In the genomic region with DNA sequence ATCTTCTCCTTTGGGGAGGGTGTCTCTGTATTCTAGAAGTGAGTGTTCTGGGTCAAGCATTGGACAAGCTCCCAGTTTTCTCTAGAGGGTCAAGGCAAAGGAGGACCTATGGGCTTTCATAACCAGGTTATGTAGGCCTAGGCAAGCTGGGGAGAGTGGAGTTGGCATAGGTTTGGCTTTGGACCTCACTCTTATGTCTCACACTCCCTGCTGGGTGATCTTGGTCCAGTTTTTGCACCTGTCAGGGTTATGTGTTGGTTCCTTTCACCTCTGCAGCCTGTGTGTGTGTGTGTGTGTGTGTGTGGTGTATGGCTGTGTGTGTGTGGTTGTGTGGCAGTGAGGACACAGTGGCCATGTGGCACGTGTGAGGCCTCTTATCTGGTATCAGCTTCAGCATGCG, we compare ENCODE assay signal across 31 mouse cellular contexts. TPM values are rescaled to one million over a fixed set of nuclear protein-coding genes. Genes with fewer than 3 reads are reported as not detected.
A peak's percentile ranks its signal among the peaks of the same experiment; 100 is the strongest.
DNase-seq lines count a peak whose midpoint lies in the region; TF ChIP-seq lines count a peak whose summit lies in the region.
"Had no signal": no experiment of that assay in that cellular context is flagged by ENCODE, and none has a peak within 500 bp of the region (broad histone marks: within the 10 kb centered on the region; RNA-seq: fewer than 3 reads in every experiment).

No protein-coding gene starts in this region.

- peak overlapping the region; percentile 70; the same call in 1 of the 2 replicates for H3K27ac ChIP-seq in cerebellum, adult 2 months (ENCODE audit: insufficient read depth, low read length)
- peak overlapping the region; percentile 90 for H3K27ac ChIP-seq in left cerebral cortex, adult 2 months
- peak overlapping the region; percentile 84 for H3K27ac ChIP-seq in cortical plate, adult 2 months (ENCODE audit: insufficient read depth, low read length)
- H3K27ac ChIP-seq: forebrain, embryonic 10.5 days; forebrain, embryonic 13.5 days; heart, adult 2 months; heart, embryonic 10.5 days; heart, embryonic 13.5 days; hindbrain, embryonic 14.5 days; hindbrain, postnatal 0 days had no signal

- peaks cover 25% of the 10 kb centered on the region for H3K4me1 ChIP-seq in cerebellum, adult 2 months (ENCODE audit: control insufficient read depth, insufficient read depth, low read length)
- peaks cover 12% of the 10 kb centered on the region for H3K4me1 ChIP-seq in cortical plate, adult 2 months (ENCODE audit: control insufficient read depth, insufficient read depth, low read length)
- H3K4me1 ChIP-seq: heart, embryonic 10.5 days; heart, embryonic 13.5 days had no signal

- peak; percentile 44 to 59 for DNase-seq in cerebellum, adult 2 months
- DNase-seq in cerebellum, postnatal 36 days = no peak
- DNase-seq in left cerebral cortex, adult 2 months (ENCODE audit: extremely low spot score in 1 of 2, low spot score in 2 of 2) = no peak
- no peak for DNase-seq in left cerebral cortex, adult 9 months (ENCODE audit: low spot score in 2 of 2)
- no peak for DNase-seq in spleen, postnatal 4 days (ENCODE audit: low spot score in 2 of 2)
- DNase-seq: adrenal gland, adult 8-10 months; adrenal gland, postnatal 25 days; gastrocnemius, postnatal 10 days; gastrocnemius, postnatal 36 days; heart, adult 2 months; heart, postnatal 14 days; heart, postnatal 4 days; kidney, adult 18-20 months had no signal

- no peak overlapping the region for H3K4me3 ChIP-seq in cerebellum, adult 2 months (replicated peaks; ENCODE audit: insufficient read depth, low read depth, low read length)
- peak overlapping the region; percentile 34 for H3K4me3 ChIP-seq in left cerebral cortex, adult 2 months
- H3K4me3 ChIP-seq in cortical plate, adult 2 months (ENCODE audit: insufficient read depth, low read length) = peak overlapping the region; percentile 40
- H3K4me3 ChIP-seq: forebrain, embryonic 10.5 days; forebrain, embryonic 13.5 days; heart, adult 2 months; heart, embryonic 10.5 days; heart, embryonic 13.5 days had no signal

- no peak for TF ChIP-seq CTCF in cerebellum, adult 2 months (IDR thresholded peaks at IDR 0.05; ENCODE audit: borderline replicate concordance, insufficient read depth, low read depth, low read length)
- TF ChIP-seq CTCF in left cerebral cortex, adult 2 months (IDR thresholded peaks at IDR 0.05) = no peak
- no peak for TF ChIP-seq CTCF in cortical plate, adult 2 months (IDR thresholded peaks at IDR 0.05; ENCODE audit: extremely low read depth, insufficient read depth, low read length)

- H3K27me3 ChIP-seq in cerebellum, adult 2 months (ENCODE audit: control insufficient read depth, insufficient read depth, low read length) = no peaks in the 10 kb centered on the region

- intact Hi-C loops in left cerebral cortex, adult 2 months (cut with DNase I) = no loop called here

- WGBS in cerebellum, adult 2 months = 37% methylated on average over 2 of the region's 2 CpGs

- no peak for TF ChIP-seq POLR2A in cerebellum, adult 2 months (IDR thresholded peaks at IDR 0.05; ENCODE audit: borderline replicate concordance, insufficient read depth, low read length)
- TF ChIP-seq POLR2A in cortical plate, adult 2 months (IDR thresholded peaks at IDR 0.05; ENCODE audit: extremely low read depth, insufficient read depth, low read length) = no peak

RNA-seq across cellular contexts. Expression of gene Cacna1i, which starts 8.0 kb away (rescaled TPM):
- polyA plus RNA-seq in cerebellum, adult 2 months (2012; rRNA removed) = 20.8 and 22.0 TPM in 2 replicates
- 10 to 100 TPM; 72.7 to 75.9 TPM for total RNA-seq in left cerebral cortex, adult 2 months (2021)
- polyA plus RNA-seq in cortical plate, adult 2 months (2012; rRNA removed) = 32.0 and 36.5 TPM in 2 replicates
- total RNA-seq: granulocyte monocyte progenitor cell, adult 5-6 weeks; MEL had no signal
- polyA plus RNA-seq: C2C12; CD4-positive, CD25-positive, alpha-beta regulatory T cell, adult 4 months; embryonic facial prominence, embryonic 11.5 days; heart, embryonic 10.5 days; heart, embryonic 13.5 days; heart, embryonic 16.5 days; intestine, embryonic 16.5 days had no signal

RNA-seq across cellular contexts. Expression of gene Rps19bp1, which starts 14.9 kb away (rescaled TPM):
- polyA plus RNA-seq in cerebellum, adult 2 months (2012; rRNA removed) = 34.3 and 38.6 TPM in 2 replicates
- 10 to 100 TPM; 38.3 to 42.0 TPM for total RNA-seq in left cerebral cortex, adult 2 months (2021)
- 41.5 and 42.3 TPM in 2 replicates for polyA plus RNA-seq in cortical plate, adult 2 months (2012; rRNA removed)

RNA-seq across cellular contexts. Expression of gene Atf4, which starts 24.1 kb away (rescaled TPM):
- polyA plus RNA-seq in cerebellum, adult 2 months (2012; rRNA removed) = 216 and 242 TPM in 2 replicates
- 100 to 1,000 TPM; 119 to 120 TPM for total RNA-seq in left cerebral cortex, adult 2 months (2021)
- polyA plus RNA-seq in cortical plate, adult 2 months (2012; rRNA removed) = 178 and 198 TPM in 2 replicates

RNA-seq across cellular contexts. Expression of gene AC140267.1, which starts 43.4 kb away (rescaled TPM):
- not detected in 2 replicates for polyA plus RNA-seq in cerebellum, adult 2 months (2012; rRNA removed)
- total RNA-seq in left cerebral cortex, adult 2 months (2021) = 10 to 100 TPM; 20.0 to 28.1 TPM
- not detected in 2 replicates for polyA plus RNA-seq in cortical plate, adult 2 months (2012; rRNA removed)
- total RNA-seq: forebrain, postnatal 0 days; hindbrain, postnatal 0 days; MEL had no signal
- polyA plus RNA-seq: activated CD4-positive, CD25-positive, alpha-beta regulatory T cell, adult 4 months; C2C12; embryonic facial prominence, embryonic 11.5 days; embryonic facial prominence, embryonic 14.5 days; forebrain, postnatal 0 days; heart, adult 2 months; heart, embryonic 13.5 days; hindbrain, embryonic 11.5 days; hindbrain, embryonic 14.5 days; hindbrain, postnatal 0 days had no signal

RNA-seq across cellular contexts. Expression of gene Mief1, which starts 45.2 kb away (rescaled TPM):
- 18.4 and 19.6 TPM in 2 replicates for polyA plus RNA-seq in cerebellum, adult 2 months (2012; rRNA removed)
- total RNA-seq in left cerebral cortex, adult 2 months (2021) = 10 to 100 TPM; 32.3 to 33.9 TPM
- polyA plus RNA-seq in cortical plate, adult 2 months (2012; rRNA removed) = 14.9 and 15.1 TPM in 2 replicates

Comparison
In these comparisons a context has a peak if more than half of its experiments do, and no peak if none do; other contexts are left out.
1. DNase-seq: peak in cerebellum, adult 2 months (2 of 2); none in cerebellum, postnatal 36 days (0 of 2), left cerebral cortex, adult 2 months (0 of 2), left cerebral cortex, adult 9 months (0 of 2) and spleen, postnatal 4 days (0 of 2).
2. Peak in every context shown above with its lines, with median percentiles within 50 percentile points of each other: H3K27ac ChIP-seq.